Mouse (Mus musculus) CH12.LX (cell line): ENCODE measurements at regions not wholly inside any gene's neighbourhood (a gene's known extent, or its start where the extent isn't known, plus 50 kb on each side); places are given as distances from the start of the nearest gene placed in this dataset.
"Not testable (repeated sequence)": the region's sequence is repeated elsewhere in the genome, so short reads cannot be mapped to it uniquely, and the experiment has no call there.

Source experiments
- DNase-seq: peaks from one replicate; pipeline ENCODE4 v3.0.0-alpha.2; 2013; ENCODE audit errors: extremely low read depth
- H3K27ac ChIP-seq: 2 replicates; pipeline ENCODE4 v1.5.1; 2012; ENCODE audit warnings: low read depth, mild to moderate bottlenecking, control low read depth, moderate library complexity; ENCODE audit not compliant: insufficient read depth
- H3K27me3 ChIP-seq: replicated peaks from 2 replicates; pipeline ENCODE3; 2012; ENCODE audit warnings: inconsistent platforms
- H3K36me3 ChIP-seq, 2 experiments: replicated peaks in 1 of 2; 2 replicates each; pipeline versions ENCODE3 to v1.6.1; 2012; ENCODE audit warnings: inconsistent platforms in 1 of 2, low read length in 1 of 2, mild to moderate bottlenecking in 1 of 2, mixed read lengths in 1 of 2, moderate library complexity in 1 of 2; ENCODE audit not compliant: control insufficient read depth in 1 of 2, insufficient read depth in 1 of 2
- H3K4me1 ChIP-seq, 2 experiments: 2 replicates each; pipeline ENCODE4 v1.6.1; 2012; ENCODE audit warnings: inconsistent platforms in 1 of 2, moderate library complexity in 1 of 2; ENCODE audit not compliant: insufficient read depth in 2 of 2, control insufficient read depth in 1 of 2
- H3K4me2 ChIP-seq: 2 replicates; pipeline ENCODE4 v1.6.1; 2012; ENCODE audit warnings: low read depth, mild to moderate bottlenecking, control low read depth; ENCODE audit not compliant: poor library complexity, insufficient read depth, severe bottlenecking
- H3K4me3 ChIP-seq, 3 experiments: fragments of 150-350 bp in 1 of 3; sonication (generic) in 1 of 3; replicated peaks in 1 of 3; 2 replicates each; pipeline versions ENCODE3 to v1.5.1; 2011 to 2012; ENCODE audit warnings: low read depth in 2 of 3, low read length in 2 of 3, mild to moderate bottlenecking in 2 of 3, moderate library complexity in 2 of 3, control low read depth in 1 of 3, improper control_type of control experiment in 1 of 3, inconsistent platforms in 1 of 3, mixed read lengths in 1 of 3; ENCODE audit not compliant: poor library complexity in 1 of 3
- H3K79me2 ChIP-seq: replicated peaks from 2 replicates; pipeline ENCODE4 v1.6.1; 2012; ENCODE audit warnings: mild to moderate bottlenecking, moderate library complexity; ENCODE audit not compliant: control insufficient read depth, poor library complexity, insufficient read depth, severe bottlenecking; ENCODE audit errors: extremely low read depth
- H3K9ac ChIP-seq: 2 replicates; pipeline ENCODE4 v1.6.1; 2012; ENCODE audit warnings: low read depth, mild to moderate bottlenecking, control low read depth, moderate library complexity; ENCODE audit not compliant: insufficient read depth
- H3K9me3 ChIP-seq: replicated peaks from 2 replicates; pipeline ENCODE3; 2012; ENCODE audit warnings: low read length, inconsistent platforms, mixed read lengths
- CHD1 ChIP-seq: IDR thresholded peaks from 2 replicates; pipeline ENCODE4 v1.6.1; 2012; ENCODE audit warnings: low read depth, low read length, improper control_type of control experiment, inconsistent platforms
- HCFC1 ChIP-seq: IDR thresholded peaks from 2 replicates; pipeline ENCODE4 v1.6.1; 2012; ENCODE audit warnings: low read depth, mild to moderate bottlenecking, inconsistent platforms, low read length, improper control_type of control experiment
- IRF4 ChIP-seq: IDR thresholded peaks from 2 replicates; pipeline ENCODE4 v1.6.1; 2014; ENCODE audit warnings: low read depth, mild to moderate bottlenecking, inconsistent platforms, low read length, improper control_type of control experiment
- KAT2A ChIP-seq: IDR thresholded peaks from 2 replicates; pipeline ENCODE4 v1.6.1; 2012; ENCODE audit warnings: low read length, improper control_type of control experiment, inconsistent platforms; ENCODE audit not compliant: insufficient replicate concordance
- MAFK ChIP-seq: IDR thresholded peaks from 2 replicates; pipeline ENCODE4 v1.6.1; 2011; ENCODE audit warnings: low read length, improper control_type of control experiment; ENCODE audit not compliant: insufficient replicate concordance
- MAX ChIP-seq: IDR thresholded peaks from 2 replicates; pipeline ENCODE4 v1.6.1; 2011; ENCODE audit warnings: low read length, improper control_type of control experiment
- MEF2A ChIP-seq: IDR thresholded peaks from 2 replicates; pipeline ENCODE4 v1.6.1; 2014; ENCODE audit warnings: low read depth, mild to moderate bottlenecking, inconsistent platforms, low read length, improper control_type of control experiment, borderline replicate concordance
- MXI1 ChIP-seq: IDR thresholded peaks from 2 replicates; pipeline ENCODE4 v1.6.1; 2011; ENCODE audit warnings: mild to moderate bottlenecking, low read depth, low read length, improper control_type of control experiment
- PAX5 ChIP-seq: IDR thresholded peaks from 2 replicates; pipeline ENCODE4 v1.6.1; 2012; ENCODE audit warnings: low read length, inconsistent platforms, mixed read lengths
- RCOR1 ChIP-seq: conservative IDR thresholded peaks from 2 replicates; pipeline ENCODE4 v1.6.1; 2012; ENCODE audit warnings: low read depth, mild to moderate bottlenecking, inconsistent platforms, low read length, improper control_type of control experiment
- SIN3A ChIP-seq: IDR thresholded peaks from 2 replicates; pipeline ENCODE4 v1.6.1; 2012; ENCODE audit warnings: low read length, improper control_type of control experiment, inconsistent platforms
- SMC3 ChIP-seq: IDR thresholded peaks from 2 replicates; pipeline ENCODE4 v1.6.1; 2011; ENCODE audit warnings: low read depth, low read length, improper control_type of control experiment
- TCF12 ChIP-seq: IDR thresholded peaks from 2 replicates; pipeline ENCODE4 v1.6.1; 2014; ENCODE audit warnings: low read depth, mild to moderate bottlenecking, inconsistent platforms, low read length, improper control_type of control experiment
- USF1 ChIP-seq: IDR thresholded peaks from 2 replicates; pipeline ENCODE4 v1.6.1; 2014; ENCODE audit warnings: low read depth, mild to moderate bottlenecking, inconsistent platforms, low read length, improper control_type of control experiment
- ZMIZ1 ChIP-seq: IDR thresholded peaks from 2 replicates; pipeline ENCODE4 v1.6.1; 2012; ENCODE audit warnings: low read depth, mild to moderate bottlenecking, inconsistent platforms, low read length, improper control_type of control experiment
- dilution Hi-C: fragments of 300-500 bp; cut with MboI; formaldehyde crosslinking; loops from 2 replicates; pipeline ENCODE4 v1.14.3; 2020; ENCODE audit warnings: low sequenced_read_pairs; ENCODE audit not compliant: extremely low pct_unique_long_range_greater_than_20kb, extremely low pct_ligation_motif_present
- in situ Hi-C: fragments of 300-500 bp; cut with MboI; formaldehyde crosslinking; loops from 3 replicates; pipeline ENCODE4 v1.14.3; 2019; ENCODE audit warnings: low sequenced_read_pairs, low pct_ligation_motif_present, low pct_unique_long_range_greater_than_20kb, mixed read lengths

DNA sequence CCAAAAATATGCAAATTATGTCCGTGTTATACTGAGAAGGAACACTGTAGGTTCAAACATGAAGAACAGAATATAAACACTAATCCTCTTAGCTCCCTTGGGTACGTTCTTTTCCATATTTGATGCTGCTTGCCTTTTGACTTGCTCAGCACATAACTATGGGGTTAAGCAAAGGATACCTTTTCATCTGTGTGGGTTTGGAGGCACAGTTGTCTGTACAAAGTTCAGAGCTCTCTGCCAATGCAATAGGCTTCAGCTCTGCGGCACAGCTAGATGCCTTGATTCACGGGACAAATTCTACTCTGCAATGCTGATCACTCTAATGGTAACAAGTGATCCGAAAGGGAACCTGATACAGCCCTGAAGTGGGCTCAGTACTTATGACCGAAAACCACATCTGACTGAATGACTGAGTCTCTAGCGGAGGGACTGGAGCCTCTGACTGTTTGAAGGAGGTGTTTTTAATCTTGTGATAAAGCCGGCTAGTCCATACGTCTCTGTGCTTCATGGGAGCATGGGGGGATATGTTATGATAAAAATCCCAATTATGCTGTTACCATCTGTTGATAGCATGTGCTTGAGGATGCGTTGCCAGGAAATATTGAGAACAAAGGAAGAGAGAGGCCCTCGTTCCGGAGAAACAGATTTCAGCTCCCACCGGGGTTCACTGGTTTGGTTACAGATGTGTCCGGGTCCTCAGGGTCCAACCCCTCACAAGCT is 146.7 kb upstream of the Tsc22d2 start:
- no peak for DNase-seq
- in situ Hi-C loops, result no loop called here
- no peak for TF ChIP-seq PAX5
- TF ChIP-seq CHD1, result no peak
- TF ChIP-seq HCFC1, result no peak
- no peak for TF ChIP-seq USF1
- no peak for TF ChIP-seq MXI1
- TF ChIP-seq MAFK, result no peak
- TF ChIP-seq TCF12, result no peak
- TF ChIP-seq MEF2A, result no peak
- no peak for TF ChIP-seq KAT2A
- no peak for TF ChIP-seq MAX

DNA sequence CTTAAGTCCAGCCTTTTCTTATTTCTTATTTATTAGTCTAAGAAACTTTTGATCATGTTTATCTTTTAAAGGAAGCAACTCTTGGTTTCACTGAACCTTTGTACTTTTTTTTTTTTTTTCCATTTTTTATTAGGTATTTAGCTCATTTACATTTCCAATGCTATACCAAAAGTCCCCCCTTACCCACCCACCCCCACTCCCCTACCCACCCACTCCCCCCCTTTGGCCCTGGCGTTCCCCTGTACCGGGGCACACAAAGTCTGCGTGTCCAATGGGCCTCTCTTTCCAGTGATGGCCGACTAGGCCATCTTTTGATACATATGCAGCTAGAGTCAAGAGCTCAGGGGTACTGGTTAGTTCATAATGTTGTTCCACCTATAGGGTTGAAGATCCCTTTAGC is 143.1 kb upstream of the Tsc22d2 start:
- H3K36me3 ChIP-seq, in situ Hi-C loops, H3K4me1 ChIP-seq, H3K9ac ChIP-seq, DNase-seq, H3K27me3 ChIP-seq, H3K27ac ChIP-seq, H3K4me2 ChIP-seq, H3K9me3 ChIP-seq, dilution Hi-C loops, H3K4me3 ChIP-seq, H3K79me2 ChIP-seq: not testable (repeated sequence)

More for the DNA sequence above, 146.7 kb upstream of the Tsc22d2 start:
- no peak overlapping the region for H3K9ac ChIP-seq
- H3K4me2 ChIP-seq, result no peak overlapping the region
- 0 out of 4 replicates have a peak, but pooled peaks cover 0 to 4% of the 10 kb centered on the region in 2 experiments for H3K4me1 ChIP-seq
- H3K27ac ChIP-seq, result no peak overlapping the region
- H3K36me3 ChIP-seq, result no peaks in the 10 kb centered on the region
- H3K9me3 ChIP-seq, result no peaks in the 10 kb centered on the region
- H3K4me3 ChIP-seq, result no peak overlapping the region
- dilution Hi-C loops, result no loop called here
- H3K27me3 ChIP-seq, result no peaks in the 10 kb centered on the region
- H3K79me2 ChIP-seq, result no peaks in the 10 kb centered on the region

DNA sequence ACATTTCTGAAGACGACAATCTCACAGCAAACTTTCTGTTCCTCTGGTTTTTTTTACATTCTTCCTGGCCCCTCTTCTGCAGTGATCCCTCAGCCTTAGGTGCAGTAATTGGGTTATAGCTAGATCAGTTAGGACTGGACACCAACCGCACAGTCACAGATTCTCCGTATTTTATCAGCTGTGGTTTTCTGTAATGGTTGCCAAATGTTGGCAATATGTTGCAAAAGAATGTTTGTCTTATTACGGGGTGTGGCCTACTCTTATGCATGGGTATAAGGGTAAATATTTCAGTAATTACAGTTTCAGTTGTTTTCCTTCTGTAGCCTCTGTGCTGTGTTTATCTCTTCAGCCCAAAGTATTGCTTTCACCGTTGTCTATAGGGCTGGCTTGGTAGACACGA is 133.2 kb upstream of the Tsc22d2 start:
- dilution Hi-C loops, result no loop called here
- no peaks in the 10 kb centered on the region for H3K79me2 ChIP-seq
- no peak for DNase-seq
- H3K36me3 ChIP-seq, result no peaks in the 10 kb centered on the region
- H3K4me1 ChIP-seq, result no peaks in the 10 kb centered on the region
- no peaks in the 10 kb centered on the region for H3K27me3 ChIP-seq
- H3K4me3 ChIP-seq, result no peak overlapping the region
- peak overlapping the region; percentile 56 for H3K4me2 ChIP-seq
- H3K9me3 ChIP-seq, result no peaks in the 10 kb centered on the region
- no peak overlapping the region for H3K9ac ChIP-seq
- H3K27ac ChIP-seq, result no peak overlapping the region
- TF ChIP-seq SMC3, result no peak
- TF ChIP-seq RCOR1, result no peak
- TF ChIP-seq IRF4, result no peak
- no peak for TF ChIP-seq HCFC1
- TF ChIP-seq ZMIZ1, result no peak
- TF ChIP-seq KAT2A, result no peak
- no peak for TF ChIP-seq TCF12
- TF ChIP-seq SIN3A, result no peak
- in situ Hi-C loops, result no loop called here

DNA sequence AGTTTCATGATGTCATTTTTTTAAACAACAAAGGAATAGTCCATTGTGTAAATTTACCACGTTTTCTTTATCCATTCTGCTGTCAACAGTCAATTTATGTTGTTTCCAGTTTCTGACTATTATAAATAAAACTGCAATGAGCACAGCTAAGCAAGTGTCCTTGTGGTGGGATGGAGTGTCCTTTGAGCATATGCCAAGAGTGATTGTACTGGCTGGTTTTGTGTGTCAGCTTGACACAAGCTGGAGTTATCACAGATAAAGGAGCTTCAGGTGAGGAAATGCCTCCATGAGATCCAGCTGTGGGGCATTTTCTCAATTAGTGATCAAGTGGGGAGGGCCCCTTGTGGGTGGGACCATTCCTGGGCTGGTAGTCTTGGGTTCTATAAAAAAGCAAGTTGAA is 130.1 kb upstream of the Tsc22d2 start:
- DNase-seq, in situ Hi-C loops, H3K27me3 ChIP-seq, H3K27ac ChIP-seq, H3K9ac ChIP-seq, dilution Hi-C loops, H3K9me3 ChIP-seq, H3K36me3 ChIP-seq, H3K4me2 ChIP-seq, H3K79me2 ChIP-seq, H3K4me1 ChIP-seq, H3K4me3 ChIP-seq: not testable (repeated sequence)
